Mouse (Mus musculus) heart, adult 2 months (tissue): Measurements from ENCODE around the gene Zfp689.

ENCODE experiments used
- CTCF ChIP-seq: fragments of 200-600 bp; IDR thresholded peaks from 2 replicates; pipeline ENCODE4 v1.8.1; 2022; ENCODE audit warnings: antibody characterized with exemption, mild to moderate bottlenecking, moderate library complexity
- EP300 ChIP-seq: fragments of 200-500 bp; IDR thresholded peaks from 2 replicates; pipeline ENCODE4 v1.6.1; 2011; ENCODE audit warnings: low read depth, low read length, control low read depth; ENCODE audit not compliant: insufficient read depth
- POLR2A ChIP-seq: fragments of 200-500 bp; IDR thresholded peaks from 2 replicates; pipeline ENCODE4 v1.6.1; 2011; ENCODE audit warnings: mild to moderate bottlenecking, low read depth, low read length, control low read depth; ENCODE audit not compliant: insufficient read depth

- TF ChIP-seq POLR2A = no peak
- no peak for TF ChIP-seq CTCF
- TF ChIP-seq EP300 = no peak
These were observed 13.8 kb downstream of the Zfp689 start for GRCm38 (mm10) chr7:127435206-127435605.
